Mouse (Mus musculus) MEL (cell line): Measurements from ENCODE around the gene Ankrd16. TPM values are rescaled to one million over a fixed set of nuclear protein-coding genes. Genes with fewer than 3 reads are reported as not detected.

Experiments used
- DNase-seq: peaks from one replicate; pipeline ENCODE4 v3.0.0; 2011; ENCODE audit warnings: low read depth, low spot score
- H3K27ac ChIP-seq: 2 replicates; pipeline ENCODE4 v1.5.1; 2012; ENCODE audit warnings: low read depth, mild to moderate bottlenecking, control low read depth, low read length, moderate library complexity; ENCODE audit not compliant: control insufficient read depth
- H3K27me3 ChIP-seq, 2 experiments: fragments of 150-350 bp in 1 of 2; sonication (generic) in 1 of 2; 2 replicates each; pipeline ENCODE4 v1.6.1; 2012; ENCODE audit warnings: low read length in 2 of 2, mild to moderate bottlenecking in 2 of 2, improper control_type of control experiment in 1 of 2, moderate library complexity in 1 of 2; ENCODE audit not compliant: insufficient read depth in 2 of 2, control insufficient read depth in 1 of 2
- H3K36me3 ChIP-seq, 2 experiments: 2 replicates each; pipeline ENCODE4 v1.6.1; 2012 to 2014; ENCODE audit warnings: low read length in 2 of 2, improper control_type of control experiment in 1 of 2, inconsistent platforms in 1 of 2, mild to moderate bottlenecking in 1 of 2; ENCODE audit not compliant: insufficient read depth in 2 of 2, control insufficient read depth in 1 of 2
- H3K4me1 ChIP-seq, 2 experiments: fragments of 150-350 bp in 1 of 2; sonication (generic) in 1 of 2; 2 replicates each; pipeline ENCODE4 v1.6.1; 2012; ENCODE audit warnings: low read length in 2 of 2, improper control_type of control experiment in 1 of 2, mild to moderate bottlenecking in 1 of 2; ENCODE audit not compliant: insufficient read depth in 2 of 2, control insufficient read depth in 1 of 2
- H3K4me3 ChIP-seq, 2 experiments: fragments of 150-350 bp in 1 of 2; sonication (generic) in 1 of 2; 2 replicates each; pipeline ENCODE4 v1.5.1; 2012; ENCODE audit warnings: low read depth in 2 of 2, low read length in 2 of 2, mild to moderate bottlenecking in 2 of 2, moderate library complexity in 2 of 2, control low read depth in 1 of 2, improper control_type of control experiment in 1 of 2; ENCODE audit not compliant: control insufficient read depth in 1 of 2, insufficient read depth in 1 of 2
- H3K79me2 ChIP-seq: 2 replicates; pipeline ENCODE4 v1.6.1; 2012; ENCODE audit warnings: mild to moderate bottlenecking, low read length, moderate library complexity; ENCODE audit not compliant: control insufficient read depth, poor library complexity, insufficient read depth
- H3K9ac ChIP-seq: 2 replicates; pipeline ENCODE4 v1.6.1; 2012; ENCODE audit warnings: low read depth, mild to moderate bottlenecking, control low read depth, low read length, moderate library complexity; ENCODE audit not compliant: control insufficient read depth, poor library complexity, severe bottlenecking
- H3K9me3 ChIP-seq: fragments of 150-350 bp; sonication (generic); replicated peaks from 2 replicates; pipeline ENCODE4 v1.6.1; 2012; ENCODE audit warnings: mild to moderate bottlenecking, low read length, improper control_type of control experiment, moderate library complexity; ENCODE audit not compliant: insufficient read depth
- CTCF ChIP-seq, 3 experiments: IDR thresholded peaks in 2 of 3; conservative IDR thresholded peaks in 1 of 3; 2 replicates each; pipeline ENCODE4 v1.5.1; 2011 to 2012; ENCODE audit warnings: low read length in 3 of 3, low read depth in 2 of 3, mild to moderate bottlenecking in 2 of 3, improper control_type of control experiment in 1 of 3, inconsistent platforms in 1 of 3, mixed read lengths in 1 of 3, moderate library complexity in 1 of 3; ENCODE audit not compliant: control insufficient read depth in 1 of 3, insufficient read depth in 1 of 3, poor library complexity in 1 of 3, severe bottlenecking in 1 of 3
- E2F4 ChIP-seq: IDR thresholded peaks from 2 replicates; pipeline ENCODE4 v1.6.1; 2011; ENCODE audit warnings: low read depth, low read length, improper control_type of control experiment, borderline replicate concordance
- EP300 ChIP-seq, 2 experiments: IDR thresholded peaks; 2 replicates each; pipeline ENCODE4 v1.6.1; 2011; ENCODE audit warnings: improper control_type of control experiment in 2 of 2, low read length in 2 of 2, low read depth in 1 of 2, mild to moderate bottlenecking in 1 of 2
- GABPA ChIP-seq: IDR thresholded peaks from 2 replicates; pipeline ENCODE4 v1.6.1; 2012; ENCODE audit warnings: low read depth, mild to moderate bottlenecking, inconsistent platforms, low read length, improper control_type of control experiment, moderate library complexity
- GATA1 ChIP-seq: IDR thresholded peaks from 2 replicates; pipeline ENCODE4 v1.6.1; 2011; ENCODE audit warnings: low read depth, low read length, improper control_type of control experiment
- HCFC1 ChIP-seq: IDR thresholded peaks from 2 replicates; pipeline ENCODE4 v1.6.1; 2012; ENCODE audit warnings: low read depth, mild to moderate bottlenecking, inconsistent platforms, low read length, improper control_type of control experiment, moderate library complexity
- KAT2A ChIP-seq: conservative IDR thresholded peaks from 2 replicates; pipeline ENCODE4 v1.6.1; 2012; ENCODE audit warnings: low read depth, low read length, improper control_type of control experiment, inconsistent platforms
- MAFK ChIP-seq: IDR thresholded peaks from 2 replicates; pipeline ENCODE4 v1.6.1; 2011; ENCODE audit warnings: low read depth, mild to moderate bottlenecking, low read length, improper control_type of control experiment, borderline replicate concordance
- MAX ChIP-seq: IDR thresholded peaks from 2 replicates; pipeline ENCODE4 v1.6.1; 2011; ENCODE audit warnings: low read length, improper control_type of control experiment
- MAZ ChIP-seq: IDR thresholded peaks from 2 replicates; pipeline ENCODE4 v1.6.1; 2012; ENCODE audit warnings: low read depth, mild to moderate bottlenecking, inconsistent platforms, low read length, improper control_type of control experiment
- MEF2A ChIP-seq: IDR thresholded peaks from 2 replicates; pipeline ENCODE4 v1.6.1; 2014; ENCODE audit warnings: low read depth, mild to moderate bottlenecking, inconsistent platforms, low read length, improper control_type of control experiment; ENCODE audit not compliant: poor library complexity, insufficient replicate concordance, severe bottlenecking; ENCODE audit errors: extremely low read depth
- MXI1 ChIP-seq: IDR thresholded peaks from 2 replicates; pipeline ENCODE4 v1.6.1; 2011; ENCODE audit warnings: mild to moderate bottlenecking, low read depth, low read length, improper control_type of control experiment
- MYB ChIP-seq: IDR thresholded peaks from 2 replicates; pipeline ENCODE4 v1.6.1; 2011; ENCODE audit warnings: mild to moderate bottlenecking, low read depth, low read length, improper control_type of control experiment
- MYC ChIP-seq: IDR thresholded peaks from 2 replicates; pipeline ENCODE4 v1.6.1; 2011; ENCODE audit warnings: low read depth, mild to moderate bottlenecking, low read length, improper control_type of control experiment, moderate library complexity
- NELFE ChIP-seq: IDR thresholded peaks from 2 replicates; pipeline ENCODE4 v1.6.1; 2011; ENCODE audit warnings: low read depth, low read length, improper control_type of control experiment
- POLR2A ChIP-seq, 2 experiments: IDR thresholded peaks; 2 replicates each; pipeline ENCODE4 v1.6.1; 2011 to 2012; ENCODE audit warnings: low read length in 2 of 2, mild to moderate bottlenecking in 2 of 2, control low read depth in 1 of 2, improper control_type of control experiment in 1 of 2, low read depth in 1 of 2, moderate library complexity in 1 of 2; ENCODE audit not compliant: control insufficient read depth in 1 of 2, insufficient read depth in 1 of 2, poor library complexity in 1 of 2
- POLR2AphosphoS2 ChIP-seq: IDR thresholded peaks from 2 replicates; pipeline ENCODE4 v1.6.1; 2011; ENCODE audit warnings: low read length, improper control_type of control experiment
- RAD21 ChIP-seq: IDR thresholded peaks from 2 replicates; pipeline ENCODE4 v1.6.1; 2011; ENCODE audit warnings: mild to moderate bottlenecking, low read depth, low read length, improper control_type of control experiment
- SIN3A ChIP-seq: IDR thresholded peaks from 2 replicates; pipeline ENCODE4 v1.6.1; 2012; ENCODE audit warnings: low read length, improper control_type of control experiment, inconsistent platforms
- SMC3 ChIP-seq: IDR thresholded peaks from 2 replicates; pipeline ENCODE4 v1.6.1; 2011; ENCODE audit warnings: low read depth, low read length, improper control_type of control experiment
- TAL1 ChIP-seq: IDR thresholded peaks from 2 replicates; pipeline ENCODE4 v1.6.1; 2012; ENCODE audit warnings: mild to moderate bottlenecking, inconsistent platforms, low read length, moderate library complexity, mixed read lengths
- TCF12 ChIP-seq: IDR thresholded peaks from 2 replicates; pipeline ENCODE4 v1.6.1; 2014; ENCODE audit warnings: low read depth, mild to moderate bottlenecking, inconsistent platforms, low read length, improper control_type of control experiment, moderate library complexity
- UBTF ChIP-seq: IDR thresholded peaks from 2 replicates; pipeline ENCODE4 v1.6.1; 2012; ENCODE audit warnings: low read depth, mild to moderate bottlenecking, inconsistent platforms, low read length, improper control_type of control experiment, moderate library complexity, borderline replicate concordance; ENCODE audit not compliant: insufficient read depth
- USF1 ChIP-seq: IDR thresholded peaks from 2 replicates; pipeline ENCODE4 v1.6.1; 2014; ENCODE audit warnings: low read depth, mild to moderate bottlenecking, inconsistent platforms, low read length, improper control_type of control experiment, moderate library complexity
- ZC3H11A ChIP-seq: IDR thresholded peaks from 2 replicates; pipeline ENCODE4 v1.6.1; 2012; ENCODE audit warnings: low read depth, mild to moderate bottlenecking, inconsistent platforms, low read length, improper control_type of control experiment
- ZKSCAN1 ChIP-seq: IDR thresholded peaks from 2 replicates; pipeline ENCODE4 v1.6.1; 2012; ENCODE audit warnings: low read depth, mild to moderate bottlenecking, inconsistent platforms, low read length, improper control_type of control experiment, moderate library complexity
- ZMIZ1 ChIP-seq: IDR thresholded peaks from 2 replicates; pipeline ENCODE4 v1.6.1; 2012; ENCODE audit warnings: low read depth, mild to moderate bottlenecking, inconsistent platforms, low read length, improper control_type of control experiment, moderate library complexity
- polyA plus RNA-seq, 2 experiments: library from polyadenylated mRNA; stranded (reverse) in 1 of 2; unstranded in 1 of 2; fragments of >175 nt in 1 of 2; fragments of >200 nt in 1 of 2; gene quantifications; 2 replicates each; pipeline versions ENCODE4 v1.2.1 to v1.2.4; 2012; ENCODE audit warnings: low replicate concordance in 2 of 2, low read depth in 1 of 2; ENCODE audit not compliant: insufficient read length in 2 of 2, insufficient read depth in 1 of 2, missing spikeins in 1 of 2
- total RNA-seq: library from RNA; depleted of rRNA; stranded (reverse); fragments of 300-350 nt; gene quantifications from 2 replicates; pipeline ENCODE4 v1.2.3, GENCODE M21; 2012

The Ankrd16 gene
- total and polyA plus RNA-seq, 3 experiments, result 12.9 to 23.5 TPM; not detected in 1

DNA sequence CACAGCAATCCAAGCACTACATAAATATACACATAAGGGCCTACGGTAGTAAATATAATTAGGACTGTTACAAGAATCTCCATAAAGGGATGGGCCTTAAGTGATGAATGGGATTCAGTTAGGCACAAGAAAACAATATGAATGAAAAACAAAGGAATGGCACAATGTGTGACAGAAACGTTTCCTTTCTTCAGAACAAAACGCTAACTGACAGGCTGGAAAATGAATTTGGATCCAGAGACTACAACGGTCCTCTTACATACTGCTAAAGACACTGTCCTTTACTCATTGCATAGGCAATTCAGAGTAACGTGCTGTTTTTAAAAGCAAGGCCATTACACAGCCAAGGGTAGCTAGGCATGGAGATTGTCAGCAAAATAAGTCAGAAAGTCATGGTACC is 2.6 kb upstream of the Ankrd16 start:
- no peak for TF ChIP-seq USF1
- TF ChIP-seq POLR2A (IDR thresholded peaks at IDR 0.05; ENCODE audit: control insufficient read depth in 1 of 2, insufficient read depth in 1 of 2, low read depth in 1 of 2, low read length in 2 of 2, poor library complexity in 1 of 2), result no peak
- TF ChIP-seq UBTF, result no peak
- no peak for TF ChIP-seq MAFK
- TF ChIP-seq, all 39 proteins: peak for 0
- no peak overlapping the region for H3K9ac ChIP-seq
- H3K4me1 ChIP-seq, result peaks cover 0 to 10% of the 10 kb centered on the region in 2 experiments; a peak in 1 of 4 replicates
- no peak overlapping the region for H3K27ac ChIP-seq
- peaks cover 0 to 7% of the 10 kb centered on the region in 2 experiments; a peak in 2 of 4 replicates for H3K36me3 ChIP-seq
- no peak overlapping the region for H3K4me3 ChIP-seq
- no peak for DNase-seq
- H3K27me3 ChIP-seq, result no peaks in the 10 kb centered on the region
- H3K9me3 ChIP-seq, result no peaks in the 10 kb centered on the region
- peaks cover 26% of the 10 kb centered on the region for H3K79me2 ChIP-seq

DNA sequence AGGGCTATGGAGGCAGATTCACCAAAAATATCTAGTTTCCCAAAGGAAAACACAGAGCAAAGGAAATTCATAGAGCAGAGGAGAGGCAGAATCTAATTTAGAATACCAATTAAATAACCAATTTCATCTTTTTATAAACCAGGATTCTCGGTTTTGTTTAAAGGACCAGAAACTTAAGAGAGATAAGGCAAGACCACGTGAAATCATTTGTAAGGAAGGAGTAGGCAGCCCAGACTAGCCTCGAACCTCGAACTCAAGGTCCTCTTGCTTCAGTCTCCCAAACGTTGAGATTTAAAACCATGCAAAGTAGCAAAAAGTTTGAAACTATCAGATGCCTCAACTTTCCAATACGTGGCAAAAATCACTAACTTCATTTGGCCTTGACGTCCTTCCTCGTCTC is 1.3 kb upstream of the Ankrd16 start:
- H3K4me3 ChIP-seq, result peak overlapping the region; percentile 71 to 92
- H3K9ac ChIP-seq, result peak overlapping the region; percentile 89
- H3K27me3 ChIP-seq, result no peaks in the 10 kb centered on the region
- peaks cover 24% of the 10 kb centered on the region for H3K79me2 ChIP-seq
- peaks cover 0 to 7% of the 10 kb centered on the region in 2 experiments; a peak in 2 of 4 replicates for H3K36me3 ChIP-seq
- no peak for TF ChIP-seq ZMIZ1
- no peak for TF ChIP-seq NELFE
- no peak for TF ChIP-seq RAD21
- TF ChIP-seq USF1, result peak; percentile 54; the same call in 1 of the 2 replicates
- TF ChIP-seq SIN3A, result no peak
- TF ChIP-seq MEF2A, result no peak
- TF ChIP-seq EP300 (IDR thresholded peaks at IDR 0.05; ENCODE audit: low read depth in 1 of 2, low read length in 2 of 2), result no peak
- TF ChIP-seq TCF12, result no peak
- TF ChIP-seq TAL1, result no peak
- no peak for TF ChIP-seq POLR2AphosphoS2
- TF ChIP-seq KAT2A, result no peak
- TF ChIP-seq HCFC1, result no peak
- TF ChIP-seq MYB, result no peak
- no peak for TF ChIP-seq SMC3
- no peak for TF ChIP-seq ZKSCAN1
- TF ChIP-seq MAX, result 0 out of 2 replicates have a peak, but pooled peaks have one; percentile 8
- TF ChIP-seq MXI1, result peak; percentile 71
- TF ChIP-seq MYC, result peak; percentile 58; the same call in 1 of the 2 replicates
- no peak for TF ChIP-seq GABPA
- no peak for TF ChIP-seq ZC3H11A
- 0 out of 2 replicates have a peak, but pooled peaks have one; percentile 17 for TF ChIP-seq GATA1
- no peak for TF ChIP-seq UBTF
- no peak for TF ChIP-seq CTCF (IDR thresholded peaks at IDR 0.05 in 2 of 3, conservative IDR thresholded peaks at IDR 0.05 in 1 of 3; ENCODE audit: control insufficient read depth in 1 of 3, insufficient read depth in 1 of 3, low read depth in 2 of 3, low read length in 3 of 3, poor library complexity in 1 of 3, severe bottlenecking in 1 of 3)
- no peak for TF ChIP-seq E2F4
- no peak for TF ChIP-seq MAZ
- TF ChIP-seq, all 39 proteins: peak for 5
- DNase-seq, result peak; percentile 49
- H3K9me3 ChIP-seq, result no peaks in the 10 kb centered on the region
- H3K4me1 ChIP-seq, result peaks cover 0 to 10% of the 10 kb centered on the region in 2 experiments; a peak in 1 of 4 replicates
- H3K27ac ChIP-seq, result peak overlapping the region; percentile 29
